Mouse (Mus musculus) embryonic facial prominence, embryonic 10.5 days (tissue): ENCODE results near the gene Slc45a1. TPM values are rescaled to one million over a fixed set of nuclear protein-coding genes. Genes with fewer than 3 reads are reported as not detected.
"Not testable (repeated sequence)": the region's sequence is repeated elsewhere in the genome, so short reads cannot be mapped to it uniquely, and the experiment has no call there.

Experiments
- DNase-seq: peaks from one replicate; pipeline ENCODE4 v3.0.0-alpha.2; 2017; ENCODE audit warnings: low spot score
- H3K27ac ChIP-seq: fragments of 300-500 bp; sonication (generic); replicated peaks from 2 replicates; pipeline ENCODE4 v1.5.1; 2016; ENCODE audit warnings: mild to moderate bottlenecking
- H3K27me3 ChIP-seq: fragments of 300-500 bp; sonication (generic); replicated peaks from 2 replicates; pipeline ENCODE4 v1.6.1; 2016; ENCODE audit warnings: low read depth, mild to moderate bottlenecking; ENCODE audit not compliant: poor library complexity, severe bottlenecking
- H3K36me3 ChIP-seq: fragments of 300-500 bp; sonication (generic); replicated peaks from 2 replicates; pipeline ENCODE4 v1.6.1; 2016; ENCODE audit warnings: mild to moderate bottlenecking, moderate library complexity
- H3K4me1 ChIP-seq: fragments of 300-500 bp; sonication (generic); 2 replicates; pipeline ENCODE4 v1.6.1; 2016
- H3K4me3 ChIP-seq: fragments of 300-500 bp; sonication (generic); 2 replicates; pipeline ENCODE4 v1.5.1; 2016; ENCODE audit warnings: mild to moderate bottlenecking, moderate library complexity
- H3K9me3 ChIP-seq: fragments of 300-500 bp; sonication (generic); 2 replicates; pipeline ENCODE4 v1.6.1; 2016; ENCODE audit warnings: mild to moderate bottlenecking
- WGBS: fragments of 180-500 bp; shearing (Covaris S2); methylation state at CpG from one replicate; pipeline ENCODE4 v1.1.7; 2016; 5-methylcytosine and 5-hydroxymethylcytosine counted together
- polyA plus RNA-seq: library from polyadenylated mRNA; unstranded; fragments of >200 nt; fragmentation: Nextera tagmentation; extraction: Ambion mirVana; gene quantifications from 2 replicates; pipeline ENCODE4 v1.2.1, GENCODE M21; 2016

Slc45a1 gene
- polyA plus RNA-seq, 1 experiment from 2014 or later = 1.4 TPM

GRCm38 (mm10) chr4:150615251-150616028 is 36.5 kb downstream of the Slc45a1 start:
- Histone ChIP-seq H3K36me3 (peaks cover 98% of the 10 kb centered on the region), H3K9me3 (no peaks in the 10 kb centered on the region), H3K27me3 (no peaks in the 10 kb centered on the region), H3K4me1 (no peaks in the 10 kb centered on the region), H3K4me3 (no peak overlapping the region), H3K27ac (no peak overlapping the region)
- no peak for DNase-seq
- WGBS = 91% methylated on average over 12 of the region's 12 CpGs

DNA sequence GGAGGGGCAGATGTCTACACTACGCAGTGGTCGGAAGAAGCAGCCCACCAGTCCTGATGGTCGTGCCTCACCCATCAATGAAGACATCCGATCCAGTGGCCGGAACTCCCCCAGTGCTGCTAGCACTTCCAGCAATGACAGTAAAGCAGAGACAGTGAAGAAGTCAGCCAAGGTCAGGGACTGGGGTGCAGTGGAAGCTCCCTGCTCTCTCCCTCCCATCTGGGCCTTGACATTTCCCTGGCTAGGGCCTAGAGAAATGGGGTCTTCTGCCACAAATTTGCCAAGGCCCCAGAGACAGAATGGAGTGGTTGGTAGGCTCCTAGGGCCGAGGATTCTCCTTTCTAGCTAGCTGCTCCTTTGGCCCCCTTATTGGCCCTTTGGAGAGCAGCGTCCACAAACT is 38.3 kb downstream of the Slc45a1 start:
- Histone ChIP-seq H3K9me3 (no peaks in the 10 kb centered on the region), H3K4me1 (no peaks in the 10 kb centered on the region), H3K27ac (no peak overlapping the region), H3K36me3 (peaks cover 97% of the 10 kb centered on the region), H3K27me3 (no peaks in the 10 kb centered on the region), H3K4me3 (no peak overlapping the region)
- DNase-seq = no peak
- 91% methylated on average over 7 of the region's 7 CpGs for WGBS

DNA sequence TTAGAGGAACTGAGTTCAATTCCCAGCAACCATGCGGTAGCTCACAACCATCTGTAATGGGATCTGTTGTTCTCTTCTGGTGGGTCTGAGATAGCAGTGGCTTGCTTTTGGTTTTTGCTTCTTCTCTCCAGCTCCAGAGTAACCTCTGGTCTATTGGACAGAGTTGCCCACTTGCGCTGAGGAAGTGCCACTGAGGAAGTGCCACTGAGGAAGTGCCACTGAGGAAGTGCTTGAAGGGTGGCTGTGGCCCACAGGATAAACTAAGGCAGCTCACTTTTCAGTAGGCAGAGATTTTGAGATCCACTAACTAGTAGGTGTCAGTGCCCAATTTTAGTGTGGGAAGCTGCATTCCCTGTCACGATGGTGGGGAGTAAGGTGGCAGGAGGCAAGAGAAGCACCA is 43.3 kb downstream of the Slc45a1 start:
- Histone ChIP-seq H3K9me3 (no peaks in the 10 kb centered on the region), H3K27me3 (no peaks in the 10 kb centered on the region), H3K4me3 (no peak overlapping the region), H3K4me1 (peaks cover 21% of the 10 kb centered on the region), H3K36me3 (peaks cover 72% of the 10 kb centered on the region), H3K27ac (no peak overlapping the region)
- WGBS = 97% methylated on average over 3 of the region's 3 CpGs
- no peak for DNase-seq

GRCm38 (mm10) chr4:150606449-150607161 is 45.4 kb downstream of the Slc45a1 start:
- Histone ChIP-seq H3K9me3 (no peaks in the 10 kb centered on the region), H3K36me3 (peaks cover 51% of the 10 kb centered on the region), H3K4me1 (peaks cover 21% of the 10 kb centered on the region), H3K27ac (peak overlapping the region; percentile 1; the same call in 1 of the 2 replicates), H3K4me3 (no peak overlapping the region), H3K27me3 (no peaks in the 10 kb centered on the region)
- DNase-seq = no peak
- 72% methylated on average over 3 of the region's 3 CpGs for WGBS

DNA sequence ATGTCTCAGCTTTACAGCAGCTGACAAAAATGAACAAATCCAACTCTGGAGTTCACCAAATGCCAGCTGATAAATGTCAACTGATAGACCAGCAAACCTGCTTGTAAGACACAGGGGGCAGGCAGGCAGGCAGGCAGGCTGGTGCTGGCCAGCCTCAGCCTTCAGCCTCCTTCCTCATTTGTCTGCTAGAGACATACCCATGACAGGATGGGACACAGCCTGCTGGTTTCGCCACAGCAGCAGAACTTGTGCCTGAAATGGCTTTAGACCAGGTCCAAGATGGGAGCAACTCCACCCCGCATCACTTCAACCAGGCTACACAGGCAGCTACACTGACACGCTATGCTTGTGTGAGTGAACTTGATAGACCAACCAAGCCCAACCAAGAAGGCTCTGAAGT is 46.2 kb downstream of the Slc45a1 start:
- DNase-seq = no peak
- peaks cover 43% of the 10 kb centered on the region for H3K36me3 ChIP-seq
- H3K4me3 ChIP-seq = no peak overlapping the region
- H3K9me3 ChIP-seq = no peaks in the 10 kb centered on the region
- peak overlapping the region; percentile 1; the same call in 1 of the 2 replicates for H3K27ac ChIP-seq
- WGBS = 92% methylated on average over 3 of the region's 3 CpGs
- no peaks in the 10 kb centered on the region for H3K27me3 ChIP-seq
- peaks cover 21% of the 10 kb centered on the region for H3K4me1 ChIP-seq

DNA sequence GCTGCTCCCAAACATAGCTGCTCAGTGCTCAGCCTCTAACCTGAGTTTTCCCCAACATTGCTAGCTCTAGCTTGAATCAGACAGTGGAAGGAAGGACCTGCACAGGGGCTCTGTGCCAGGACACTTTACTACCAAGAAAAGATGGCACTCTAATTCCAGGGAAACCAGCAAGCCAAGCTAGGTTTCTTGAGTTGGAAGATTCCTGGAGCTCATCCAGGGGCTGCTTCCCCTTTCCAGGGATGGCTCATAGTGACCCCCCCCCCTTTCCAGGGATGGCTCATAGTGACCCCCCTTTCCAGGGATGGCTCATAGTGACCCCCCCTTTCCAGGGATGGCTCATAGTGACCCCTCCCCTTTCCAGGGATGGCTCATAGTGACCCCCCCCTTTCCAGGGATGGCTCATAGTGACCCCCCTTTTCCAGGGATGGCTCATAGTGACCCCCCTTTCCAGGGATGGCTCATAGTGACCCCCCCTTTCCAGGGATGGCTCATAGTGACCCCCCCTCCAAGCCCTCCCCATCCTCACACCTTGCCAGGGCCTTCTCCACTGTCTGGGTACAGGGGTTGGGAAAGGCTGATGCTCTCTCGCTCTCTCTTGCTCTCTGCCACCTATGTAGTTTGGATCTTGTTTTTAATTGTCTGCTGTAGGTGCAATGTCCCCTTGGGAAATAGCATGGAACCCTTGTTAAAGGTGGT is 48.5 kb downstream of the Slc45a1 start:
- DNase-seq = no peak
- Histone ChIP-seq H3K9me3 (no peaks in the 10 kb centered on the region), H3K4me1 (peaks cover 31% of the 10 kb centered on the region), H3K4me3 (no peak overlapping the region), H3K27ac (no peak overlapping the region), H3K27me3 (no peaks in the 10 kb centered on the region), H3K36me3 (peaks cover 23% of the 10 kb centered on the region)
- WGBS = 100% methylated on average over 1 of the region's 1 CpGs

DNA sequence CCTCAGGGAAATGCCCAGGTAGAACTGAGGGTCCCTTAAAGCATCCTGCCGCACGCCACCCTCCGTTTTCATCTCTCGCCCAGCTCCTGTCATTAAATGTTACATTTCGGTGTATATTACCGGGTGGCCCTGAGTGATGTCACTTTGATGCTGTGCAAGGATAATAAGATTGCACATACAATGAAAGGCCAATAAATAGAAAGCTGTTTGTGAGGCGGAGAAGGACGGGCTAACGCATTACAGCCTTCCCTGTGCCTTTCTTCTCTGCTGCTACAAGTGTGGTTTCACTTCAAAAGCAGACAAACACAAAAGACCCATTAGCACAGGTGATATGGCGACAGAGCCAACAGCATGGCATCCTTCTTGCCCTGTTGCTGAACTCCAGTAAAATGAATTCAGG is 50.5 kb downstream of the Slc45a1 start:
- Histone ChIP-seq H3K9me3 (no peaks in the 10 kb centered on the region), H3K4me3 (no peak overlapping the region), H3K27ac (no peak overlapping the region), H3K4me1 (peaks cover 23% of the 10 kb centered on the region), H3K27me3 (no peaks in the 10 kb centered on the region), H3K36me3 (peaks cover 18% of the 10 kb centered on the region)
- WGBS = 90% methylated on average over 10 of the region's 10 CpGs
- DNase-seq = no peak

GRCm38 (mm10) chr4:150600503-150600902 is 51.5 kb downstream of the Slc45a1 start:
- not testable (repeated sequence) for H3K4me3 ChIP-seq, DNase-seq, H3K27me3 ChIP-seq, H3K36me3 ChIP-seq, H3K9me3 ChIP-seq, H3K27ac ChIP-seq
- peaks cover 13% of the 10 kb centered on the region for H3K4me1 ChIP-seq
- 92% methylated on average over 2 of the region's 2 CpGs for WGBS

DNA sequence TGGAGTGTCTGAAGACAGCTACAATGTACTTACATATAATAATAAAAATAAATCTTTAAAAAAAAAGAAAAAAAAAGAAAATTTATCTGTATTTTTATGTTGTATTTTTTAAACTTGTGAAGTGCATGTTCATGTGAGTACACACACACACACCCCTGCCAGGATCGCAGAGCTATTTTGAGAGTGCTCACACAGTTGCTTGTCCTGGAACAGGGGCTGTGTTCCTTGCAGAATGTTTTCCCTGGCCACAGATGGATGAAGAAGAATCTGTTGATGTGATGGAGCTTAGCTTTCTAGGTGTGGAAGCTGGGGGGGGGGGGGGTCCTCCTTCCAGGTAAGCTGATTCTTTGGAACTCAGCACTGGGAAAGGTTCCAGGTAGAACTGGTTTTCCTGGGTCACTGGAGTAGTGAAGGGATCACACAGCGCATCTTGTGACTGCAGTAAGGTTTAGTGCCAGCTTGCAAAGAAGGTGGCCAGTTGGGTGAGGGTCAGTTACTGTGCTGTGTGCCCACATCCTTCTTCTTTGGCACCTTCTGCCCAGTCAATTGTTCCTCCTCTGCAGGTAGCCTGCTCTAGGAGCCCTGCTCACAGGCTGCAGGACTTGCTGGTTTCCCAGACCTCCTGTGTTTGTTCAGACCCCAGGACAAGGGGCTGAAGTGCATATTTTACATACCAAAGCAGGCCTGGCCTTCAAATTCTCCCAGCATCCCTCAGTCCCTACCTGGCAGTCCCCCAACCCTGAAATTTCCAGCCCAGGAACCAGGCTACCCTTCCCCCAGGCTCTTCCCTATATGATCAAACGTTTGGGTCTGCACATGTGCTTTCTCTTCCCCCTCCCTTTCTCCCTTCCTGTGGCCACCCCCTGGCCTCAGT is 52.6 kb downstream of the Slc45a1 start:
- H3K27ac ChIP-seq = peak overlapping the region; percentile 57; the same call in 1 of the 2 replicates
- H3K4me1 ChIP-seq = peaks cover 13% of the 10 kb centered on the region
- no peak for DNase-seq
- H3K27me3 ChIP-seq = no peaks in the 10 kb centered on the region
- H3K4me3 ChIP-seq = no peak overlapping the region
- 67% methylated on average over 3 of the region's 3 CpGs for WGBS
- peaks cover 3% of the 10 kb centered on the region; the same call in 1 of the 2 replicates for H3K36me3 ChIP-seq
- no peaks in the 10 kb centered on the region for H3K9me3 ChIP-seq

DNA sequence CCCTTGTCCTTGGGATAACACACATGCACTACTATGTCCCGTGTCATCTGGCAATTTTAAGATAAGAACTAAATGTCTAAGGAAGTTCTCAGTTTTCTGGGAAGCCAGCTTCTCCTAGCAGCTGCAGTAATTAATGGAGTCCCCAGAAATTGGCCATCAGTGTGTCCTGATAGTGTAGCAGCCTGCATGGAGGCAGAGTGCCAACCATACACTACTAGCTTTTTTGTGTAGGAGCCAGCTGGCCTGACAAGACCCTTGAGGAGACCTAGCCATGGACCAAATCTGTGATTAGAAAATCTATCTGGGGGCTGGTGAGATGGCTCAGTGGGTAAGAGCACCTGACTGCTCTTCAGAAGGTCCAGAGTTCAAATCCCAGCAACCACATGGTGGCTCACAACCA is 53.3 kb downstream of the Slc45a1 start:
- Histone ChIP-seq H3K4me3 (no peak overlapping the region), H3K9me3 (no peaks in the 10 kb centered on the region), H3K27me3 (no peaks in the 10 kb centered on the region), H3K27ac (no peak overlapping the region), H3K4me1 (peaks cover 13% of the 10 kb centered on the region), H3K36me3 (peaks cover under 1% of the 10 kb centered on the region; the same call in 1 of the 2 replicates)
- 92% methylated on average over 1 of the region's 1 CpGs for WGBS
- DNase-seq = no peak

- H3K27ac ChIP-seq = no peak overlapping the region
- no peak overlapping the region for H3K4me3 ChIP-seq
- H3K36me3 ChIP-seq = no peaks in the 10 kb centered on the region; the same call in 1 of the 2 replicates
- 89% methylated on average over 5 of the region's 5 CpGs for WGBS
- no peaks in the 10 kb centered on the region for H3K27me3 ChIP-seq
- no peaks in the 10 kb centered on the region for H3K9me3 ChIP-seq
- H3K4me1 ChIP-seq = peaks cover 36% of the 10 kb centered on the region
- DNase-seq = no peak
Observed at GRCm38 (mm10) chr4:150595991-150596390, 56.0 kb downstream of the Slc45a1 start.

DNA sequence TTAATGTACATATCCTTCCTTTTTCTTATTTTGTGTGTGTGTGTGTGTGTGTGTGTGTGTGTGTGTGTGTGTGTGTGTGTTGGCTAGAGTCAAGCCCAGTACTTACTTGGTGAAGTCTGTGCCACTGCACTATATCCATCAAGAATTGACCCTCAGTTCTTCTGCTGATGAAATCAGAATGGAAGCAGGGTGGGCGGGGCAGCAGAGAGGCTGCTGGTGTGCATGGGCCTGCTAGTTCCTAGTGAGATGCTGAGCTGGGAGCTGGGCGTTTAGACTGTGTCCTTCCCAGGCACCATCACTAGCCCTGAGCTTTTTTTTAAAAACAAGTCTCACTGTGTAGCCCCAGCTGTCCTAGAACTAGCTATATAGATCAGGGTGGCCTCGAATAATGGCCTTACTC is 56.9 kb downstream of the Slc45a1 start:
- Histone ChIP-seq H3K4me1 (peaks cover 45% of the 10 kb centered on the region), H3K27me3 (no peaks in the 10 kb centered on the region), H3K36me3 (no peaks in the 10 kb centered on the region; the same call in 1 of the 2 replicates), H3K4me3 (no peak overlapping the region), H3K27ac (no peak overlapping the region), H3K9me3 (no peaks in the 10 kb centered on the region)
- WGBS = 83% methylated on average over 3 of the region's 3 CpGs
- no peak for DNase-seq
